Mouse (Mus musculus): ENCODE measurements around the gene Mcm3ap. TPM values are rescaled to one million over a fixed set of nuclear protein-coding genes. Genes with fewer than 3 reads are reported as not detected.

Gene Mcm3ap
- 34.4 and 39.8 TPM in 2 replicates for polyA plus RNA-seq (2021; fragmentation: Nextera tagmentation)
- long read RNA-seq, experiment 1, full-length matches to known transcripts: 22 of 60 reads
- long read RNA-seq, experiment 1, partial matches to known transcripts: 30 of 60 reads
- long read RNA-seq, experiment 1, other reads (novel, unspliced or antisense): 8 of 60 reads
- long read RNA-seq, experiment 2, full-length matches to known transcripts: 2 of 27 reads
- long read RNA-seq, experiment 2, partial matches to known transcripts: 24 of 27 reads
- long read RNA-seq, experiment 2, other reads (novel, unspliced or antisense): 1 of 27 reads

DNA sequence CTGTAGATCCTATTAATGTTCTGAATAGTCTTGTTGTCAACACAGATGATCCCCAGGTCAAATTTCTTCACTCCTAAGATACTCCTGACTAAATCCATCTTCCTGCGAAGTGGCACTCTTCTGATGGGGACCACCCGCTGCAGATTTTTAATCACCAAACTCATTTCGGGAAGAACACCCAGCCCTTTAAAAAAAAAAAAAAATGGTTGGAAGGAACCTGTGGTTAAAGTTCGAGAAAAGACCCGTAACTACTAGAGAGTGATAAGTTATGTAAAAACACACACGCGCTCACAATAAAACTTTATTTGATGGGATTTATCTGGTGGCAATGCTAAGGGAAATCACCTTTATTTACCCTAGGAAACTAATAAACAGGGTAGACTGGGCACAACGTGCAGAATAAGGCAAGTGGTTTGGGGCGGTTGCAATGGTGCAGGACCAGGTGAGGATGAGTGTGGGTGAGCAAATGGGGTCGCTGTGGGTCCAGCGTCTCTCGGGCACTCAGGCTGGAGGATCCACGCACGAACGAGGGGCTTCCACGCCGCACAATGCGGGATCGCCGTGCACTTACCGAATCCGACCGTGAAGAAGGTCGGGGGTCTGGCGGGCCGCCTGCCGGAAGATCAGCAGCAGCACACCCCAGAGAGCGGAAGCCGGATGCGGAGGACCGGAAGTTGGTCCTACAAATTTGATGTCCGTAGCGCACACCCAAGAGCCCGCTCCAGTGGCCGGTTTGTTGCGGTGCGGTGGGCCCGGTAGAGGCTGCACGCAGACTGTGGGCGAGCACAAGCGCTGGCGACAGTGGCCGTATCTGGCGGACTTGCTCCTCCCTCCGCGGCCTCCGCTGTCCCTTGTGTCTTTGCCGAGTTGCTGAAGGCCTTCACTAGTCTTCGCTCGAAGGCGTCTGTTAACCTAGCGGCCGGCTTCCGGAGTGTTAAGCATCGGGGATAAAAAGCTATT is at the start of gene Mcm3ap, which contains the start of gene Ybey:
TSS of gene Mcm3ap (plus strand) at position 725 of the 960 bp plus-strand sequence.
TSS of gene Ybey (minus strand) at position 912 of the 960 bp plus-strand sequence.

GRCm38 (mm10) chr10:76440281-76440680 is 28.4 kb upstream of the Mcm3ap start, which contains the start of gene AC141477.1:
TSS of gene AC141477.1 (minus strand) at chr10:76440444.

GRCm38 (mm10) chr10:76442178-76443088 is 26.3 kb upstream of the Mcm3ap start, which contains the start of gene Pcnt:
TSS of gene Pcnt (minus strand) at chr10:76442786.

GRCm38 (mm10) chr10:76448851-76449250 is 19.9 kb upstream of the Mcm3ap start, which contains the start of gene 2610028H24Rik:
TSS of gene 2610028H24Rik (plus strand) at chr10:76449081.

GRCm38 (mm10) chr10:76531375-76531774 is 62.6 kb downstream of the Mcm3ap start, which contains the start of gene Lss:
TSS of gene Lss (plus strand) at chr10:76531588.

DNA sequence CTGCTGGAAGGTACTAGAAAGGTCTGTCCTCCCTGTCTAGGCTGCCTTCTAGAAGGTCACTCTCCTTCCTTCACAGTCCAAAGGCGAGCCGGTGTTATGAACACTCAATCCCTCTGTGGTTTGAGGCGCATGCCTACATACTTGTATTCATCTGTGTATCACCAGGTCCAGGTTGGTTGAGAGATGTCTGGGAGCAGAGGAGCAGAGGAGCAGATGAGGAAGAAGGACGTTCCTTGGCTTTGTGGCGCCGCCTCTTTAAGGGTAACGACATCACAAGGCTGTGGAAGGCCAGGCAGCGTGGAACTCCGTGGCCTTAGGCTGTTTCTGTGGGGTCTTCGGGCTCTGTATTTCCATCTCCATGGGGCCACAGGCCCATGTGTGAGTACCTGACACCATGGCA is 93.2 kb downstream of the Mcm3ap start, which contains the start of gene Spatc1l:
TSS of gene Spatc1l (plus strand) at position 301 of the 400 bp plus-strand sequence.

Other genes with a start within 250 kb of the Mcm3ap start
- 61.9 and 87.9 TPM in 2 replicates for gene Prmt2, start 231.1 kb upstream of the Mcm3ap start, polyA plus RNA-seq (2021; fragmentation: Nextera tagmentation)
- gene S100b, start 215.1 kb upstream of the Mcm3ap start, polyA plus RNA-seq (2021; fragmentation: Nextera tagmentation): 138 and 155 TPM in 2 replicates
- gene Dip2a, start 123.6 kb upstream of the Mcm3ap start, polyA plus RNA-seq (2021; fragmentation: Nextera tagmentation): 17.1 and 35.3 TPM in 2 replicates
- gene AC141477.1, start 28.5 kb upstream of the Mcm3ap start, polyA plus RNA-seq (2021; fragmentation: Nextera tagmentation): not detected in 2 replicates
- gene Pcnt, start 26.1 kb upstream of the Mcm3ap start, polyA plus RNA-seq (2021; fragmentation: Nextera tagmentation): 6.5 and 9.8 TPM in 2 replicates
- not detected in 2 replicates for gene 2610028H24Rik, start 19.8 kb upstream of the Mcm3ap start, polyA plus RNA-seq (2021; fragmentation: Nextera tagmentation)
- gene Ybey, start 187 bp downstream of the Mcm3ap start, polyA plus RNA-seq (2021; fragmentation: Nextera tagmentation): 3.4 and 3.9 TPM in 2 replicates
- 12.4 and 16.4 TPM in 2 replicates for gene Lss, start 62.7 kb downstream of the Mcm3ap start, polyA plus RNA-seq (2021; fragmentation: Nextera tagmentation)
- gene Spatc1l, start 93.3 kb downstream of the Mcm3ap start, polyA plus RNA-seq (2021; fragmentation: Nextera tagmentation): not detected in 2 replicates
- gene Ftcd, start 106.7 kb downstream of the Mcm3ap start, polyA plus RNA-seq (2021; fragmentation: Nextera tagmentation): 0.06 TPM in 1 of 2 replicates, not detected in the other
- gene Col6a2, start 154.7 kb downstream of the Mcm3ap start, polyA plus RNA-seq (2021; fragmentation: Nextera tagmentation): 1.3 and 2.7 TPM in 2 replicates